Mouse (Mus musculus): ENCODE results near the gene Fam160a1. TPM values are rescaled to one million over a fixed set of nuclear protein-coding genes. Genes with fewer than 3 reads are reported as not detected.

Gene Fam160a1
- polyA plus RNA-seq, 1 experiment from 2014 or later: 0.09 TPM

Other genes with a start within 250 kb of the Fam160a1 start
- gene Gatb, start 243.2 kb downstream of the Fam160a1 start, polyA plus RNA-seq (2015; fragmentation: Nextera tagmentation; extraction: Ambion mirVana): 22.6 and 25.0 TPM in 2 replicates
- 0.14 TPM in 1 of 2 replicates, not detected in the other for gene Glt28d2, start 70.2 kb upstream of the Fam160a1 start, polyA plus RNA-seq (2015; fragmentation: Nextera tagmentation; extraction: Ambion mirVana)
- gene Gm37240, start 70.2 kb upstream of the Fam160a1 start, polyA plus RNA-seq (2015; fragmentation: Nextera tagmentation; extraction: Ambion mirVana): 0.16 TPM in 1 of 2 replicates, not detected in the other
- gene Sh3d19, start 153.8 kb upstream of the Fam160a1 start, polyA plus RNA-seq (2015; fragmentation: Nextera tagmentation; extraction: Ambion mirVana): 7.7 and 8.6 TPM in 2 replicates
- not detected in 2 replicates for gene Prss48, start 185.2 kb upstream of the Fam160a1 start, polyA plus RNA-seq (2015; fragmentation: Nextera tagmentation; extraction: Ambion mirVana)